Mouse (Mus musculus) megakaryocyte, embryonic 14.5 days (primary cell): ENCODE measurements around the gene Slc25a45. TPM values are rescaled to one million over a fixed set of nuclear protein-coding genes. Genes with fewer than 3 reads are reported as not detected.
A peak's percentile ranks its signal among the peaks of the same experiment; 100 is the strongest.

Experiments used
- H3K27me3 ChIP-seq: replicated peaks from 2 replicates; pipeline ENCODE3; 2012; ENCODE audit warnings: inconsistent platforms
- H3K36me3 ChIP-seq: replicated peaks from 2 replicates; pipeline ENCODE3; 2012; ENCODE audit warnings: low read length, inconsistent platforms, mixed read lengths
- H3K4me1 ChIP-seq: 2 replicates; pipeline ENCODE4 v1.6.1; 2012; ENCODE audit warnings: inconsistent platforms
- H3K4me3 ChIP-seq: replicated peaks from 2 replicates; pipeline ENCODE3; 2012; ENCODE audit warnings: moderate library complexity, mild to moderate bottlenecking, inconsistent platforms
- H3K9me3 ChIP-seq: 2 replicates; pipeline ENCODE4 v1.6.1; 2012; ENCODE audit warnings: inconsistent platforms
- FLI1 ChIP-seq: IDR thresholded peaks from 2 replicates; pipeline ENCODE4 v1.6.1; 2012; ENCODE audit warnings: low read length, inconsistent platforms, mixed read lengths
- GATA1 ChIP-seq: IDR thresholded peaks from 3 replicates; pipeline ENCODE4 v1.6.1; 2012; ENCODE audit warnings: mixed read lengths, low read length, inconsistent platforms, borderline replicate concordance
- polyA plus RNA-seq: library from polyadenylated mRNA; stranded (reverse); fragments of >175 nt; gene quantifications from 2 replicates; pipeline ENCODE4 v1.2.3, GENCODE M21; 2012; ENCODE audit warnings: low replicate concordance; ENCODE audit not compliant: insufficient read depth

Gene Slc25a45
- polyA plus RNA-seq, 1 experiment: 3.6 TPM

- no peaks in the 10 kb centered on the region for H3K9me3 ChIP-seq
- H3K27me3 ChIP-seq: no peaks in the 10 kb centered on the region
- peaks cover 69% of the 10 kb centered on the region for H3K4me1 ChIP-seq
- TF ChIP-seq FLI1 (no peak), GATA1 (no peak)
- peak overlapping the region; percentile 64 for H3K4me3 ChIP-seq
- peaks cover 65% of the 10 kb centered on the region for H3K36me3 ChIP-seq
Measured at GRCm38 (mm10) chr19:5852035-5852722, 25.4 kb upstream of the Slc25a45 start.

GRCm38 (mm10) chr19:5856604-5857003, 21.0 kb upstream of the Slc25a45 start:
- TF ChIP-seq FLI1 (no peak), GATA1 (no peak)
- H3K9me3 ChIP-seq: no peaks in the 10 kb centered on the region
- H3K36me3 ChIP-seq: peaks cover 89% of the 10 kb centered on the region
- H3K4me1 ChIP-seq: peaks cover 40% of the 10 kb centered on the region
- H3K27me3 ChIP-seq: no peaks in the 10 kb centered on the region
- H3K4me3 ChIP-seq: no peak overlapping the region

DNA sequence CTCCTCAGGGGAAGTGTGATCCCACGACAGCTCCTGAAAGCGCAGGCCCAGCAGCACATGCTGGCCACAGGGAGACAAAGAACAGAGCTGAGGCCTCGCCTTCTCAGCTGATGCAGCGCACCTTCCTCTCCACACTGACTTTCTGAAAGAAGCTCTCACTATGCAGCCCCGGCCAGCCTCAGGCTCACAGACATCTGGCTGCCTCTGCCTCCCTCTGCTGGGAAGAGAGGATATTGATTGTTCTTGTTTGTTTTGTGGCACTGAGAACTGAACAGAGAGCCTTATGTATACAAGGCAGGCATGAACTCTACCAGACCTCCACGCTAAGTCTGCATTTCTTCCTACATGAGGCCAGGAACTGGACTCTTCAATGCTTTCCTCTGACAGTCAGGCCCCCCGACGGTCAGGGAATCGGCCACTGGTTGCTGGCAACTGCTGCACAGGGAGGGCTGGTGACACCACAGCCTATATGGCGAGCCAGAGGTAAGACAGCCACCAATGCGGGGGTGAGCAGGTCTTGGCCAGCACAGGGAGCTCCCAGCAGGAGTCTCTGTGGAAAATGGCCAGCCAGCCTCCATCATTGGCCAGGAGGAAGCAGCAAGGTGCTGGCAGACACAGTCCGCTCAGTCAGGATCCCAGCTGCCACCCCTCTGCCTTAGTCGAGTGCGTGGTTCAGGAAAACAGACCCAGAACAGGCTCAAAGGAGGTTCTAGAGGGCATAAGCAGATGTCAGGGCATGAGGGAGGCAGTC, 15.1 kb upstream of the Slc25a45 start:
- peaks cover 5% of the 10 kb centered on the region; the same call in 1 of the 2 replicates for H3K9me3 ChIP-seq
- peaks cover 91% of the 10 kb centered on the region for H3K36me3 ChIP-seq
- no peak overlapping the region for H3K4me3 ChIP-seq
- TF ChIP-seq FLI1: no peak
- TF ChIP-seq GATA1: no peak
- H3K4me1 ChIP-seq: peaks cover 47% of the 10 kb centered on the region
- no peaks in the 10 kb centered on the region for H3K27me3 ChIP-seq

DNA sequence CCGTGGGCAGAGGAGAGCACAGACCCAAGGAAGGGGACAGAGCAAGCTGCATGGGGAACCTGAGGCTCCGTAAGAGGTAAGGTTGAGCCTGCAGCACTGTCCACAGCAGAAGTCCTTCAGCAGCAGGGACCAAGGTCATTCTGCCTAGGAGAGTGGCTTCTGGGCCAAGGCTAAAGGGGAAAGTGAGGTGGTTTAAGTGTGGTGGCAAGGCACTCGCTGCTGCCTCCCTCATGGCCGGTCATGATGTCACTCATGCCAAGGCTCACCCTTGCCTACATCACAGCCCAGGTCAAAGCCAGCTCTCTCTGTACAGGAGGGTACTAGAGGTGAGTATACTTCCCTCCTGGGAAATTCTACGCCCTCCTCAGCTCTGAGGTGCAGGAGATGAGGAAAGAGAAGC, 13.8 kb upstream of the Slc25a45 start:
- TF ChIP-seq FLI1 (no peak), GATA1 (no peak)
- peaks cover 91% of the 10 kb centered on the region for H3K36me3 ChIP-seq
- peaks cover 5% of the 10 kb centered on the region; the same call in 1 of the 2 replicates for H3K9me3 ChIP-seq
- H3K4me3 ChIP-seq: peak overlapping the region; percentile 7
- no peaks in the 10 kb centered on the region for H3K27me3 ChIP-seq
- H3K4me1 ChIP-seq: peaks cover 47% of the 10 kb centered on the region

DNA sequence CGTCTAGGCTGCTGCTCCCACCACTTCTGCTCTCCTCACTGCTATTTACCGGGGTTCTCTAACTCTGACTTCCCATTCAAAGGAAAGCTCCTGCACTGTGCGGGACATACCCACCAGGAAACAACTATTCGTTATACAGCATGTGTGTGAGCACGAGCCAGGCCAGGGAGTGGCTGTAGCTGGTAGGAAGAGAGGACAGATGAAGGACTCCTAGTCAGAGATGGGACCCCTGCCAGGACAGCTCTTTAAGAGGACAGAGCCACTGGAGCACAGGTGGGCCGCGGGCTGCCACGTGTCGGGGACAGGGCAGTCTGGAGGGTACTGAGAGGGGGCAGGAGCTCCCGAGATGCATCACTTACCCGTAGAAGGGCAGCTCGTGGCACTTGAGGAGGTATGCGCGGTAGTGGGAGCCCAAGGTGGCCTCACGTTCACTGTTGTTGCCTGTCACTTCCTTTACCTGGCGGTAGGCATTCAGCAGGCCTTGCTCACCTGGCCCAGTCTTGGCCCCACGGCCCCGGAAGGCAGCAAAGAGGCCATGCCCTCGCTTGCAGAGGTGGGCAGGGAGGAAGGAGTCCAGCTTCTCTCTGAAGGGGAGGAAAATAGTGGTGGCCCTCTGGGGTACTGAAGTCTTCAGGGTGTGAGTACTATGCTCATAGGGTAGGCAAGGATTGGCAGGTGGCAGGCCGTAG, 12.8 kb upstream of the Slc25a45 start:
- H3K9me3 ChIP-seq: peaks cover 5% of the 10 kb centered on the region; the same call in 1 of the 2 replicates
- H3K4me1 ChIP-seq: peaks cover 57% of the 10 kb centered on the region
- H3K36me3 ChIP-seq: peaks cover 91% of the 10 kb centered on the region
- H3K27me3 ChIP-seq: no peaks in the 10 kb centered on the region
- TF ChIP-seq FLI1: no peak
- no peak for TF ChIP-seq GATA1
- peak overlapping the region; percentile 26 for H3K4me3 ChIP-seq

GRCm38 (mm10) chr19:5868096-5868495, 9.5 kb upstream of the Slc25a45 start:
- Histone ChIP-seq H3K4me3 (peak overlapping the region; percentile 34), H3K4me1 (peaks cover 75% of the 10 kb centered on the region), H3K9me3 (no peaks in the 10 kb centered on the region), H3K27me3 (no peaks in the 10 kb centered on the region), H3K36me3 (peaks cover 97% of the 10 kb centered on the region)
- TF ChIP-seq GATA1 (no peak), FLI1 (no peak)

GRCm38 (mm10) chr19:5871273-5871672, 6.3 kb upstream of the Slc25a45 start:
- peak overlapping the region; percentile 88 for H3K4me3 ChIP-seq
- no peaks in the 10 kb centered on the region for H3K9me3 ChIP-seq
- H3K4me1 ChIP-seq: peaks cover 81% of the 10 kb centered on the region
- no peaks in the 10 kb centered on the region for H3K27me3 ChIP-seq
- TF ChIP-seq FLI1 (no peak), GATA1 (no peak)
- H3K36me3 ChIP-seq: peaks cover 77% of the 10 kb centered on the region

GRCm38 (mm10) chr19:5871683-5872082, 5.9 kb upstream of the Slc25a45 start:
- peaks cover 83% of the 10 kb centered on the region for H3K4me1 ChIP-seq
- TF ChIP-seq GATA1 (no peak), FLI1 (no peak)
- H3K4me3 ChIP-seq: peak overlapping the region; percentile 88
- H3K27me3 ChIP-seq: no peaks in the 10 kb centered on the region
- peaks cover 73% of the 10 kb centered on the region for H3K36me3 ChIP-seq
- no peaks in the 10 kb centered on the region for H3K9me3 ChIP-seq

- Histone ChIP-seq H3K4me1 (peaks cover 88% of the 10 kb centered on the region), H3K4me3 (peak overlapping the region; percentile 83), H3K36me3 (peaks cover 64% of the 10 kb centered on the region), H3K9me3 (no peaks in the 10 kb centered on the region), H3K27me3 (no peaks in the 10 kb centered on the region)
- no peak for TF ChIP-seq GATA1
Measured at GRCm38 (mm10) chr19:5872528-5872927, 5.1 kb upstream of the Slc25a45 start.
